Mouse (Mus musculus): ENCODE results near the gene Cryz. TPM values are rescaled to one million over a fixed set of nuclear protein-coding genes. Genes with fewer than 3 reads are reported as not detected.

Gene Cryz
- total and polyA plus RNA-seq, 3 experiments = 5.8 to 19.5 (median 16.8) TPM

DNA sequence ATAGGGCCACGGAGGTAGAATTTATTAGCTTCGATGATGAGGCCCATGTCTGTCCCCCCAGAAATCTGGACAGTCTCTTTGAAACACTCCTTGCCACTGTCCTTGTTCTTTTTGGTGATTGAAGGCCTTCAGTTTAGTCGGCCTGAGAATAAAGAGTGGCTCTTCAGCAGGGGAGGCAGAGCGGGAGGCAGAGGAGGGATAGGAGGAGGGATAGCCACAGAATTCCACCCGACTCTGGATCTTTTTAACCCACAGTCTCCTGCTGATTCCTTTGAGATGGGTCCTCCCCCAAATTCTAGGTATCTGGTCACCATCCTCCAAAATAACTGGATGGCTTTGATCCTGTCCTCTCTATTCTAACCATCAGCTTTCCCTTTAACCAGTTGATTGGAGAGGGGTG, 56.9 kb downstream of the Cryz start:
- no peak overlapping the region for H3K27ac ChIP-seq
- no peak for DNase-seq
- peaks cover 1% of the 10 kb centered on the region; the same call in 1 of the 2 replicates for H3K4me1 ChIP-seq (ENCODE audit: control insufficient read depth, insufficient read depth, low read length)
- intact Hi-C loops (cut with DNase I) = loop anchor here (5.0 kb wide), 1 partner anchor 134 kb away; no protein-coding TSS in a partner anchor
- 69% methylated on average over 5 of the region's 5 CpGs for WGBS
- no peak overlapping the region for H3K9ac ChIP-seq (ENCODE audit: low read depth, low read length)
- no peak for TF ChIP-seq POLR2A (IDR thresholded peaks at IDR 0.05; ENCODE audit: insufficient read depth, low read depth, low read length)
- no peak for TF ChIP-seq EP300 (IDR thresholded peaks at IDR 0.05; ENCODE audit: insufficient read depth, low read depth, low read length)
- H3K27me3 ChIP-seq (ENCODE audit: control insufficient read depth, insufficient read depth, low read length) = no peaks in the 10 kb centered on the region
- H3K36me3 ChIP-seq (ENCODE audit: control insufficient read depth, insufficient read depth, low read length) = no peaks in the 10 kb centered on the region
- no peaks in the 10 kb centered on the region for H3K79me2 ChIP-seq (replicated peaks; ENCODE audit: control insufficient read depth, insufficient read depth, low read length)
- no peak overlapping the region for H3K4me3 ChIP-seq

DNA sequence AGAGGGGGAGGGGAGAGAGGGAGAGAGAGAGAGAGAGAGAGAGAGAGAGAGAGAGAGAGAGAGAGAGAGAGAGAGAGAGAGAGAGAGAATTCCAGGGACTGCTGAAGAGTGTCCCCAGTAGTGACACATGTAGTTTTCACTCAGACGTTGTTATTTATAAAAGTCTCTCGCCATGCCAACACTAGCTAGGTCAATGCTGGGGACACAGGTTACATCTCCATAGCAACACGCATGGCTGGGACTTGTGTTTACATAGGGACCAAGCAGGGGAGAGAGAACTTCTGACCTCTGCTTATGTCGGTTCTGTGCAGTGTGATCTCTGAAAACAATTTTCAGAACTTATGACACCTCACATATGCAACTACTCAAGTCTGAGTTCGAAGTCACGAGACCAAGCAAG, 57.8 kb downstream of the Cryz start:
- Histone ChIP-seq H3K27me3 (ENCODE audit: control insufficient read depth, insufficient read depth, low read length) (no peaks in the 10 kb centered on the region), H3K36me3 (ENCODE audit: control insufficient read depth, insufficient read depth, low read length) (no peaks in the 10 kb centered on the region), H3K27ac (peak overlapping the region; percentile 13), H3K9ac (ENCODE audit: low read depth, low read length) (no peak overlapping the region), H3K4me3 (no peak overlapping the region), H3K4me1 (ENCODE audit: control insufficient read depth, insufficient read depth, low read length) (peaks cover 1% of the 10 kb centered on the region; the same call in 1 of the 2 replicates), H3K79me2 (replicated peaks; ENCODE audit: control insufficient read depth, insufficient read depth, low read length) (no peaks in the 10 kb centered on the region)
- 53% methylated on average over 6 of the region's 6 CpGs for WGBS
- intact Hi-C loops (cut with DNase I) = loop anchor here (5.0 kb wide), 1 partner anchor 133 kb away; no protein-coding TSS in a partner anchor
- DNase-seq = peak in 1 of 2 experiments; percentile 11
- TF ChIP-seq CTCF (IDR thresholded peaks at IDR 0.05) = no peak
- no peak for TF ChIP-seq POLR2A (IDR thresholded peaks at IDR 0.05; ENCODE audit: insufficient read depth, low read depth, low read length)
- TF ChIP-seq EP300 (IDR thresholded peaks at IDR 0.05; ENCODE audit: insufficient read depth, low read depth, low read length) = no peak

DNA sequence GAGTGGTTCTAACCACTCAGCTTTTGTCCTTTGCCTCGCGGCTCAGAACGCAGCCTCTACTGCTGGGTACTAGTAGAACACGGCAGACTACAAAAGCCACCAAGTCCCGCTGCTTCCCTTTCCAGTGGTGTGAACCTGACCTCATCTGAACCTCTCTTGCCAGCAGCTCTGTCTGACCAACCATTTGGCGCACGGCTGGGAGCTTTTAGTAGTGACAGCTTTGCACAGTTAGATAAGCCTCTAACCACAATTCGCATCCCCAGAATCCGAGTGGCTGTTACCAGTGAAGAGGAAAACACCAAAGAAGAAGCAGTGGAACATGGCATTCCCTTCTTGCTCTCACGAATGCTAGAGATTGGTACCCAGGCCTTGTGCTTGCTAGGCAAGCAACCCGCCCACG, 58.4 kb downstream of the Cryz start:
- DNase-seq = peak; percentile 26 to 50
- Histone ChIP-seq H3K4me1 (ENCODE audit: control insufficient read depth, insufficient read depth, low read length) (peaks cover 1% of the 10 kb centered on the region; the same call in 1 of the 2 replicates), H3K27me3 (ENCODE audit: control insufficient read depth, insufficient read depth, low read length) (no peaks in the 10 kb centered on the region), H3K79me2 (replicated peaks; ENCODE audit: control insufficient read depth, insufficient read depth, low read length) (no peaks in the 10 kb centered on the region), H3K9ac (ENCODE audit: low read depth, low read length) (no peak overlapping the region), H3K4me3 (no peak overlapping the region), H3K36me3 (ENCODE audit: control insufficient read depth, insufficient read depth, low read length) (no peaks in the 10 kb centered on the region), H3K27ac (peak overlapping the region; percentile 13)
- TF ChIP-seq CTCF (IDR thresholded peaks at IDR 0.05) = no peak
- TF ChIP-seq POLR2A (IDR thresholded peaks at IDR 0.05; ENCODE audit: insufficient read depth, low read depth, low read length) = no peak
- TF ChIP-seq EP300 (IDR thresholded peaks at IDR 0.05; ENCODE audit: insufficient read depth, low read depth, low read length) = no peak
- WGBS = 41% methylated on average over 12 of the region's 12 CpGs
- intact Hi-C loops (cut with DNase I) = loop anchor here (5.0 kb wide), 1 partner anchor 132 kb away; no protein-coding TSS in a partner anchor

DNA sequence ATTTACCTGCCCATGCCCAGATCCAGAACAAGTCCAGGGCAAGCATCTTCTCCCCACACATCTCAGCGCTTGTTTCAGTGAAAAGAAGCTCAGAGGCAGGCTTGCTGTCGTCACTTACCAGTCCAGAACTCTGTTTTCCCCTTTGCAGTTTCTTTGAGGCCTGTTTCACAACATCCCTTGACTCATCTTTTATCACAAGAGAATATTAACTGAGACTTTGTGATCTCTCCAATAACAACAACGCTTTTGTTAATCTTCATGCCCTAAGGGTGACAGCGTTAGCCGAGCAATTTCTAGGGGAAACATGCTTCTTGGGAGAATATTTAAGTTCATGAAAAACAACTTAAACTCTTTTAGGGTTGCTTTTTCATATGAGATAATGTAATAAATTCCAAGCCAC, 59.2 kb downstream of the Cryz start:
- TF ChIP-seq CTCF (IDR thresholded peaks at IDR 0.05) (no peak), EP300 (IDR thresholded peaks at IDR 0.05; ENCODE audit: insufficient read depth, low read depth, low read length) (no peak)
- H3K4me3 ChIP-seq = no peak overlapping the region
- H3K9ac ChIP-seq (ENCODE audit: low read depth, low read length) = no peak overlapping the region
- DNase-seq = no peak
- H3K27me3 ChIP-seq (ENCODE audit: control insufficient read depth, insufficient read depth, low read length) = no peaks in the 10 kb centered on the region
- no peaks in the 10 kb centered on the region for H3K36me3 ChIP-seq (ENCODE audit: control insufficient read depth, insufficient read depth, low read length)
- H3K79me2 ChIP-seq (replicated peaks; ENCODE audit: control insufficient read depth, insufficient read depth, low read length) = no peaks in the 10 kb centered on the region
- H3K4me1 ChIP-seq (ENCODE audit: control insufficient read depth, insufficient read depth, low read length) = peaks cover 1% of the 10 kb centered on the region; the same call in 1 of the 2 replicates
- intact Hi-C loops (cut with DNase I) = no loop called here
- 75% methylated on average over 5 of the region's 5 CpGs for WGBS
- no peak overlapping the region for H3K27ac ChIP-seq

DNA sequence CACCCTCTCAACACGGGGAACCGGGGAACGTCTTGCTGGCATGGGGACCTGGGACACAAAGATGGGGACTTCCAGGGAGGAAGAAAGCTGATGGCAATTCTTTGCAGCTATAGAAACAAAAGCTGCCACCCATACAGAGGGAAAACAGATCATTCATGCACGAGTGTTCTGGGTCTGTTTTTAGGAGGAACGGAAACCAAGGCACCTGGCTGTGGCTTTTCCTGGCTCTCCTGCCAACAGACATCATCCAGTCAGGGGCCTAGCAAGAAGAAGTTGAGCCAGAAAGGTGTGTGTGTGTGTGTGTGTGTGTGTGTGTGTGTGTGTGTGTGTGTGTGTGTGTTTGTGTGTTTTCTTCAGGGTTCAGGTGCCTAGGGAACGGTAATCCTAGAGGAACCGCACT, 67.0 kb downstream of the Cryz start, which contains the start of gene Erich3:
Erich3 (plus strand) TSS at position 315 of the 400 bp plus-strand sequence.
- WGBS = 30% methylated on average over 7 of the region's 7 CpGs
- Histone ChIP-seq H3K79me2 (replicated peaks; ENCODE audit: control insufficient read depth, insufficient read depth, low read length) (no peaks in the 10 kb centered on the region), H3K4me1 (ENCODE audit: control insufficient read depth, insufficient read depth, low read length) (no peaks in the 10 kb centered on the region), H3K36me3 (ENCODE audit: control insufficient read depth, insufficient read depth, low read length) (no peaks in the 10 kb centered on the region), H3K27me3 (ENCODE audit: control insufficient read depth, insufficient read depth, low read length) (no peaks in the 10 kb centered on the region; the same call in 1 of the 2 replicates), H3K9ac (ENCODE audit: low read depth, low read length) (no peak within 1 kb of the TSS; the same call in 1 of the 2 replicates), H3K4me3 (peak within 1 kb of the TSS; percentile 20; the same call in 1 of the 2 replicates), H3K27ac (no peak within 1 kb of the TSS)
- DNase-seq = no peak
- intact Hi-C loops (cut with DNase I) = no loop called here
- TF ChIP-seq EP300 (IDR thresholded peaks at IDR 0.05; ENCODE audit: insufficient read depth, low read depth, low read length) = no peak
- TF ChIP-seq POLR2A (IDR thresholded peaks at IDR 0.05; ENCODE audit: insufficient read depth, low read depth, low read length) = no peak
- TF ChIP-seq CTCF (IDR thresholded peaks at IDR 0.05) = no peak

DNA sequence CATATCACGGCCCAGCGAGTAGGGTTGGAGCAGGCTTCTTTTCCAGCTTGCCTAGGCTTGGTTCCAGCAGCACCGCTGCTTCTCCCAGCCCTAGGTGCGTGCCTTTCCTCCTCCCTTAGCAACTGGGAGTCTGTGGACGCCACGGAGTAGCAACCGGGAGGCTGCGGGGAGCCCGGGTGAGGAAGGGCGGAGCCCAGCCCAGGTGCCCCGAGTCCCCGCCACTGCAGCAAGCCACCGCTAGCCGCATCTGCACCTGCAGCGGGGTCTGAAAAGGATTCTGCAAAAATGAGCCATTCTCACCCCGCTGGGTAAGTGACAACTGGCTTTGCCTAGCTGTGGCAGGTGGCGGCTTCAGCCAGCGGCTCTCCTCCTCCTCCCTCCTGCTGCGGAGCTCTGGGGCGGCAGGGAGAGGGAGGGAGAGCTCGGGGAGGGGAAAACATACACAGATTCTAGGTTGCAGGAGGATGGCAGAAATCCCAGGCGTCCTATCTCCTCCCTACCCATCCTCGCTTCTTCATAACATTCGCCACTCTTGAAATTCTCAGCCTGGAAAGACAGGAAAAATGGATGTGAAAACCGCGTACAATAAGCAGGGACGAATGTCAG, 67.6 kb downstream of the Cryz start:
- intact Hi-C loops (cut with DNase I) = no loop called here
- DNase-seq = peak; percentile 15 to 30
- H3K79me2 ChIP-seq (replicated peaks; ENCODE audit: control insufficient read depth, insufficient read depth, low read length) = no peaks in the 10 kb centered on the region
- no peaks in the 10 kb centered on the region for H3K36me3 ChIP-seq (ENCODE audit: control insufficient read depth, insufficient read depth, low read length)
- no peaks in the 10 kb centered on the region for H3K4me1 ChIP-seq (ENCODE audit: control insufficient read depth, insufficient read depth, low read length)
- no peak overlapping the region for H3K27ac ChIP-seq
- no peak for TF ChIP-seq POLR2A (IDR thresholded peaks at IDR 0.05; ENCODE audit: insufficient read depth, low read depth, low read length)
- no peak for TF ChIP-seq CTCF (IDR thresholded peaks at IDR 0.05)
- no peak for TF ChIP-seq EP300 (IDR thresholded peaks at IDR 0.05; ENCODE audit: insufficient read depth, low read depth, low read length)
- 10% methylated on average over 25 of the region's 27 CpGs for WGBS
- H3K27me3 ChIP-seq (ENCODE audit: control insufficient read depth, insufficient read depth, low read length) = no peaks in the 10 kb centered on the region; the same call in 1 of the 2 replicates
- no peak overlapping the region; the same call in 1 of the 2 replicates for H3K9ac ChIP-seq (ENCODE audit: low read depth, low read length)
- peak overlapping the region; percentile 20; the same call in 1 of the 2 replicates for H3K4me3 ChIP-seq
